Mouse (Mus musculus) layer of hippocampus, adult 2 months (tissue): ENCODE data around the gene Akap6. TPM values are rescaled to one million over a fixed set of nuclear protein-coding genes. Genes with fewer than 3 reads are reported as not detected.

Experiments used
- DNase-seq, 2 experiments: peaks; one replicate each; pipeline ENCODE4 v3.0.0; 2022; ENCODE audit warnings: low spot score in 2 of 2
- H3K27ac ChIP-seq: fragments of 200-600 bp; 2 replicates; pipeline ENCODE4 v1.8.1; 2022
- H3K4me3 ChIP-seq: fragments of 200-600 bp; 2 replicates; pipeline ENCODE4 v1.8.1; 2022; ENCODE audit warnings: mild to moderate bottlenecking
- CTCF ChIP-seq: fragments of 200-600 bp; conservative IDR thresholded peaks from 2 replicates; pipeline ENCODE4 v1.8.1; 2022; ENCODE audit warnings: antibody characterized with exemption, mild to moderate bottlenecking, moderate library complexity
- total RNA-seq, 2 experiments: library from RNA; stranded (reverse); gene quantifications; 2 replicates each; pipeline ENCODE4 v1.2.3; 2021

Akap6 gene
- total RNA-seq, 2 experiments from 2014 or later, result 130 to 135 TPM

- no peak overlapping the region for H3K27ac ChIP-seq
- TF ChIP-seq CTCF, result no peak
- H3K4me3 ChIP-seq, result no peak overlapping the region
- DNase-seq, result no peak
These were observed 377.6 kb downstream of the Akap6 start for GRCm38 (mm10) chr12:53076595-53077400.

- DNase-seq, result no peak
- Histone ChIP-seq H3K4me3 (no peak overlapping the region), H3K27ac (no peak overlapping the region)
- TF ChIP-seq CTCF, result no peak
These were observed 386.6 kb downstream of the Akap6 start for GRCm38 (mm10) chr12:53085789-53086188.

- DNase-seq, result no peak
- Histone ChIP-seq H3K4me3 (no peak overlapping the region), H3K27ac (no peak overlapping the region)
- no peak for TF ChIP-seq CTCF
These were observed 413.1 kb downstream of the Akap6 start for GRCm38 (mm10) chr12:53112276-53112675.

- Histone ChIP-seq H3K4me3 (no peak overlapping the region), H3K27ac (no peak overlapping the region)
- DNase-seq, result no peak
- no peak for TF ChIP-seq CTCF
These were observed 420.2 kb downstream of the Akap6 start for GRCm38 (mm10) chr12:53119352-53119751.

DNA sequence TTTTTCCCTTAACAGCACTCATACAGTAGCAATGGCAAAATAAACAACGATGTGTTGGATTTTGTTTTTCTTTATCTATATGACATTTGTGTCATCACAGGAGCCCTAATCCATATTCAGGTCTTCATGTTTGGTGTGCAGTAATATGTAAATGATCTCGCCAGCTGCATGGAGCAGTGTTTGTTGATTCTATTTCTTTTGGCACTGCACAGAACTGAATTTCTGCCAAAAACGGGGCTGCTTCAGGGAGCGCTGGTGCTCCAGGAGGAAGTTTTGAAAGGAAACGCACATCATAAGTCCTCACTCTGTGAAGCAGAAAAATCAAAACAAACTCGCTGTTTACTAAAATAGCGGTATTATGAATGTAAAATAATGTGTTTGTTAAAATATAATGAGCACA is 424.9 kb downstream of the Akap6 start:
- no peak for TF ChIP-seq CTCF
- peak overlapping the region; percentile 29; the same call in 1 of the 2 replicates for H3K4me3 ChIP-seq
- DNase-seq, result peak; percentile 58 to 71
- peak overlapping the region; percentile 82 for H3K27ac ChIP-seq

DNA sequence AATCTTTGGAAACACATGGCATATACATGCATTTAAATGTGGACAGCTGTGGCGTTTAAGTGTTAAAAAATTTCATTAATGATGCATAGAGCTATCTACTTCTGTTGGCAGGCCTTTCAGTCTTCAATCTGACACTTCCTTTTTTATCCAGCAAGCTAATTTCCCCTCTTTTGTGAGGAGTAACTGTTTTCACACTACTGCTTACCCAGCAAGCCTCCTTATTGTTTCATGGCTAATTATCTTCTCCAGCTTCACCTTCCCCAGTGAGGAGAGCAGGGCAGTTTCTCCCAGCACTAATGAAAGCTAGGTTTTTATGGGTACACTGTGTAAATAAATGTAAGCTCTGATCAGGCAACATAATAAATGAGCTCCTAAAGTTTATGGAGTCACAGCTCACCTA is 425.5 kb downstream of the Akap6 start:
- Histone ChIP-seq H3K27ac (peak overlapping the region; percentile 82), H3K4me3 (peak overlapping the region; percentile 29; the same call in 1 of the 2 replicates)
- no peak for TF ChIP-seq CTCF
- DNase-seq, result no peak

DNA sequence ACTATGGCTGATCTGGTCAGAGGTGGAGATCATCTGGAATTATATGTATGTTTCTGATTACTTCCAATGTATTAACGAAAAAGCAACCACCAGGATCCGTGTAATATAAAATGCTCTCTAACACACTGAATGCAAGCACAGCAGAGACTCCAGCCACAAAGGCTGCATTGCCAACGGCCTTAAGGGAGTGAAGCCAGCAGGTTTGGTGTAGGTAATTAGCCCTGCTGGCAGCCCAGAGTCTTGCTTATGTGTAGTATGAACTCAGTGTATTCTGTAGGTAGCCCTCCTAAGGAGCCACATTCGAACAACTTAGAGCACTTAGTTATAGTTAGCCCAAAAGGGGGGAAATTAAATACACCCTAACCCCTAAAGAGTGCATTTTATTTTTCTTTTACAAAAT is 426.1 kb downstream of the Akap6 start:
- DNase-seq, result no peak
- Histone ChIP-seq H3K27ac (no peak overlapping the region), H3K4me3 (no peak overlapping the region)
- no peak for TF ChIP-seq CTCF

- Histone ChIP-seq H3K4me3 (no peak overlapping the region), H3K27ac (no peak overlapping the region)
- no peak for DNase-seq
- no peak for TF ChIP-seq CTCF
These were observed 435.0 kb downstream of the Akap6 start for GRCm38 (mm10) chr12:53134196-53134595.

GRCm38 (mm10) chr12:53137331-53137730 is 438.1 kb downstream of the Akap6 start:
- no peak for DNase-seq
- no peak for TF ChIP-seq CTCF
- H3K4me3 ChIP-seq, result no peak overlapping the region

DNA sequence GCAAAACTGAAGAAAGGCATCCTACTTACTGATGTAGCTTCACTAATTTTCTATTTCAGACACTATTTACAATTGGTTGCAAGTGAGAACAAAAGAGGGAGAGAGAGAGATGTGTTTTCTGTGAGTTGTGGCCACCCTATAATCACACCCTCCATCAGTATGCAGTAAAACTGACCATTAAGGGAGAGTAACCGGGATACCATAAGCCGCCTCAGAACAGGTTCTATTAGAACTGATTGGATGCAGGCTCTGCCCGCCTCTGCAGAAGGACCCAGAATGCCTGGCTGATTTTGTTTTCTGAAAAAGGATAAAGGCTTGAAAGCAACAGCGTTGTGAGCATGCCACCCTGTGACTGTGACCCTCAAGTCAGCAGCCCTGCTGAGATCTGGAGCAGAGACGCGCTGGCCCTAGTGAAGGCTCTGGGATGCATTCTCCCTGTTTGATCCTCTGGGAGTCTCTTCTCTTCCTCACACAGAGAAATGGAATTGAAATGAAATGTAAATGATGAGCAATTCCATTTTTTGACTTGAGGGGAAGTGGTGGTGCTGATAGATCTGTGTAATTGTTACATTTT is 445.0 kb downstream of the Akap6 start:
- no peak for DNase-seq
- TF ChIP-seq CTCF, result no peak
- Histone ChIP-seq H3K4me3 (no peak overlapping the region), H3K27ac (no peak overlapping the region)

More at GRCm38 (mm10) chr12:53137331-53137730, 438.1 kb downstream of the Akap6 start:
- H3K27ac ChIP-seq, result no peak overlapping the region

GRCm38 (mm10) chr12:53144760-53145159 is 445.6 kb downstream of the Akap6 start:
- peak; percentile 28 for TF ChIP-seq CTCF
- Histone ChIP-seq H3K27ac (no peak overlapping the region), H3K4me3 (no peak overlapping the region)
- DNase-seq, result no peak

GRCm38 (mm10) chr12:53145516-53145915 is 446.3 kb downstream of the Akap6 start:
- Histone ChIP-seq H3K27ac (no peak overlapping the region), H3K4me3 (no peak overlapping the region)
- TF ChIP-seq CTCF, result no peak
- no peak for DNase-seq

DNA sequence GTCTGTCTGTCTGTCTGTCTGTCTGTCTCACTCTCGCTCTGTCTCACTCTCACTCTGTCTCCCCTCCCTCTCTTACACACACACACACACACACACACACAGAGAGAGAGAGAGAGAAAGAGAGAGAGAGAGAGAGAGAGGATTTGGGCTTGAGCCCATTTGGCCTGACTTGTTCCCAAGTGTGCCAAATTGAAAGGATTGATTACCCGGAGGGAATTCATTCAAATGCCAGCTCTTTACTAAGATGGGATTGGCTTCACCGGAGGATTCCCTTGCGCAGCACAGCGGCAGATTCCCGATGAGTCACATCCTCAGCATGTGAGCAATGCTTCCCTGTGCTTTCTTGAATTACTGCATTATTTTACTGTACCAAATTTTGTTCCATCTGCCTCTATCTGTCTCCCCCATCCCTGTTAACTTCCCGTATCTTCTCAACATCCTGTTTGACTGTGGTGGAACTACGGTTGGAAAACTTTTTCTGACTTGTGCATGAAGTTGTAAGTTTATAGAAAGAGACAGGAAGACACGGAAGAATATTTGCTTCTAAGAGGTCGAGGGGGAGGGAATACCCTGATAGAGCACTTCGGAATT is 447.4 kb downstream of the Akap6 start:
- no peak overlapping the region for H3K27ac ChIP-seq
- no peak for TF ChIP-seq CTCF
- peak; percentile 36 to 70 for DNase-seq
- H3K4me3 ChIP-seq, result peak overlapping the region; percentile 29; the same call in 1 of the 2 replicates
